14 mouse cellular contexts compared by ENCODE assay signal in the genomic region with DNA sequence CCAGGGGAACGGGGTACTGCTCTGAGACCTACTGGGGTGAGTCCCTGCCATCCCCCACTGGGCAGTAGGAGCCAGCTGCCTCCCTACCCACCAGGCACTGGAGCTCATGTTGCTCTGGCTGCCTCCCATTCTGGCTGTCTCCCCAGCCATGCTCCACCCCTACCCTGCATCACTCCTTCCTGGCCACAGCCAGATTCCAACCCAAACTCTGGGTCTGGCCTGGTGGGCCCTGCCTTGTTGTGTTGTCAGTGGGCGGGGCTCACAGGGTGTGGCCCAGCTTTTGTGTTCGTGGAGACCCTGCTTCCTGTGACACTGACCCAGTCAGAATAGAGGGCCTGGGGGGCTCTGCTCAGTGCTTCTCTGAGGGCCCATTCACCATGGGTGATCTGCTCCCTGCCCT. TPM values are rescaled to one million over a fixed set of nuclear protein-coding genes. Genes with fewer than 3 reads are reported as not detected.
DNase-seq lines count a peak whose midpoint lies in the region; ATAC-seq and TF ChIP-seq lines count a peak whose summit lies in the region.
"Had no signal": no experiment of that assay in that cellular context is flagged by ENCODE, and none has a peak within 500 bp of the region (broad histone marks: within the 10 kb centered on the region; RNA-seq: fewer than 3 reads in every experiment).

No protein-coding gene starts in this region.

- peaks cover 39% of the 10 kb centered on the region for H3K4me1 ChIP-seq in embryonic facial prominence, embryonic 13.5 days
- peaks cover 41% of the 10 kb centered on the region for H3K4me1 ChIP-seq in embryonic facial prominence, embryonic 10.5 days
- peaks cover 4% of the 10 kb centered on the region for H3K4me1 ChIP-seq in thymus, adult 2 months (replicated peaks; ENCODE audit: control insufficient read depth, insufficient read depth, low read length)

- intact Hi-C loops in left cerebral cortex, adult 2 months (cut with DNase I) = loop anchor here (10.0 kb wide), 1 partner anchor 291 kb away; no protein-coding TSS in a partner anchor
- intact Hi-C loops in left cerebral cortex, postnatal 36 days (cut with DNase I) = loop anchor here (10.0 kb wide), 1 partner anchor 301 kb away; no protein-coding TSS in a partner anchor

- peak overlapping the region; percentile 18; the same call in 1 of the 2 replicates for H3K27ac ChIP-seq in embryonic facial prominence, embryonic 13.5 days
- H3K27ac ChIP-seq in embryonic facial prominence, embryonic 10.5 days (replicated peaks) = no peak overlapping the region; the same call in 1 of the 2 replicates
- H3K27ac ChIP-seq in left cerebral cortex, adult 2 months = peak overlapping the region; percentile 40; the same call in 1 of the 2 replicates
- no peak overlapping the region for H3K27ac ChIP-seq in thymus, adult 2 months (ENCODE audit: control insufficient read depth, insufficient read depth, low read length)

- H3K4me3 ChIP-seq in embryonic facial prominence, embryonic 13.5 days = no peak overlapping the region
- H3K4me3 ChIP-seq in embryonic facial prominence, embryonic 10.5 days = no peak overlapping the region; the same call in 1 of the 2 replicates
- no peak overlapping the region for H3K4me3 ChIP-seq in left cerebral cortex, adult 2 months
- H3K4me3 ChIP-seq in thymus, adult 2 months (ENCODE audit: control insufficient read depth, insufficient read depth, low read length) = no peak overlapping the region

- H3K27me3 ChIP-seq in embryonic facial prominence, embryonic 13.5 days = no peaks in the 10 kb centered on the region
- H3K27me3 ChIP-seq in embryonic facial prominence, embryonic 10.5 days (replicated peaks; ENCODE audit: low read depth, poor library complexity, severe bottlenecking) = no peaks in the 10 kb centered on the region
- no peaks in the 10 kb centered on the region for H3K27me3 ChIP-seq in thymus, adult 2 months (ENCODE audit: control insufficient read depth, insufficient read depth, low read length)
- H3K27me3 ChIP-seq: CH12.LX had no signal

- no peaks in the 10 kb centered on the region for H3K9me3 ChIP-seq in embryonic facial prominence, embryonic 13.5 days
- H3K9me3 ChIP-seq in embryonic facial prominence, embryonic 10.5 days = no peaks in the 10 kb centered on the region

- 57% methylated on average over 3 of the region's 3 CpGs for WGBS in embryonic facial prominence, embryonic 13.5 days
- WGBS in embryonic facial prominence, embryonic 10.5 days = 70% methylated on average over 3 of the region's 3 CpGs
- WGBS in thymus, adult 2 months = 91% methylated on average over 3 of the region's 3 CpGs

- peak overlapping the region; percentile 21; the same call in 1 of the 2 replicates for H3K9ac ChIP-seq in embryonic facial prominence, embryonic 13.5 days
- H3K9ac ChIP-seq: liver, postnatal 0 days had no signal

- H3K36me3 ChIP-seq in embryonic facial prominence, embryonic 13.5 days = peaks cover 80% of the 10 kb centered on the region
- peaks cover 95% of the 10 kb centered on the region for H3K36me3 ChIP-seq in embryonic facial prominence, embryonic 10.5 days (replicated peaks)
- H3K36me3 ChIP-seq in thymus, adult 2 months (ENCODE audit: control insufficient read depth, insufficient read depth, low read length) = peaks cover 28% of the 10 kb centered on the region

- ATAC-seq in embryonic facial prominence, embryonic 13.5 days (ENCODE audit: insufficient number of reproducible peaks, insufficient read depth, low FRiP score, low TSS enrichment, low read depth) = no peak
- ATAC-seq: liver, postnatal 0 days had no signal

- no peak for DNase-seq in embryonic facial prominence, embryonic 10.5 days (ENCODE audit: low spot score)
- DNase-seq in left cerebral cortex, adult 2 months (ENCODE audit: extremely low spot score in 1 of 2, low spot score in 2 of 2) = no peak
- no peak for DNase-seq in left cerebral cortex, postnatal 36 days (ENCODE audit: low spot score in 2 of 2)
- peak; percentile 83 for DNase-seq in ZHBTc4 (ENCODE audit: low read depth, low spot score)
- DNase-seq in lung, postnatal 14 days = peak; percentile 46
- no peak for DNase-seq in thymus, adult 2 months
- DNase-seq in natural killer cell, adult 2 months (ENCODE audit: low spot score in 2 of 2) = no peak
- DNase-seq: adrenal gland, postnatal 36 days; layer of hippocampus, postnatal 36 days; liver, postnatal 0 days had no signal

- TF ChIP-seq POLR2A in thymus, adult 2 months (IDR thresholded peaks at IDR 0.05; ENCODE audit: control insufficient read depth, extremely low read depth, insufficient read depth, low read length, poor library complexity) = no peak

- no peak overlapping the region for H3K4me2 ChIP-seq in embryonic facial prominence, embryonic 13.5 days

- TF ChIP-seq CTCF in left cerebral cortex, adult 2 months (IDR thresholded peaks at IDR 0.05) = no peak
- TF ChIP-seq CTCF in thymus, adult 2 months (IDR thresholded peaks at IDR 0.05; ENCODE audit: borderline replicate concordance, control insufficient read depth, extremely low read depth, insufficient read depth, low read length, poor library complexity) = no peak

RNA-seq across cellular contexts. Expression of a gene that starts 10.1 kb away (rescaled TPM):
- polyA plus RNA-seq in embryonic facial prominence, embryonic 13.5 days (2015; fragmentation: Nextera tagmentation; extraction: Ambion mirVana) = 10.8 and 11.1 TPM in 2 replicates
- polyA plus RNA-seq in embryonic facial prominence, embryonic 10.5 days (2016; fragmentation: Nextera tagmentation; extraction: Ambion mirVana) = 13.0 and 13.2 TPM in 2 replicates
- total RNA-seq in left cerebral cortex, adult 2 months (2021) = 100 to 1,000 TPM; 297 to 305 TPM
- total RNA-seq in left cerebral cortex, postnatal 36 days (2021) = 100 to 1,000 TPM; 277 to 296 TPM
- polyA plus RNA-seq in thymus, adult 2 months (2012; rRNA removed) = 99.0 and 100 TPM in 2 replicates

RNA-seq across cellular contexts. Expression of a gene that starts 11.4 kb away (rescaled TPM):
- 2.0 and 2.2 TPM in 2 replicates for polyA plus RNA-seq in embryonic facial prominence, embryonic 13.5 days (2015; fragmentation: Nextera tagmentation; extraction: Ambion mirVana)
- 5.8 and 6.8 TPM in 2 replicates for polyA plus RNA-seq in embryonic facial prominence, embryonic 10.5 days (2016; fragmentation: Nextera tagmentation; extraction: Ambion mirVana)
- 1 to 10 TPM; 1.4 to 1.7 TPM for total RNA-seq in left cerebral cortex, adult 2 months (2021)
- 1 to 10 TPM; 1.2 to 1.3 TPM for total RNA-seq in left cerebral cortex, postnatal 36 days (2021)
- 14.2 and 18.9 TPM in 2 replicates for polyA plus RNA-seq in thymus, adult 2 months (2012; rRNA removed)

RNA-seq across cellular contexts. Expression of a gene that starts 12.3 kb away (rescaled TPM):
- 54.7 and 55.2 TPM in 2 replicates for polyA plus RNA-seq in embryonic facial prominence, embryonic 13.5 days (2015; fragmentation: Nextera tagmentation; extraction: Ambion mirVana)
- polyA plus RNA-seq in embryonic facial prominence, embryonic 10.5 days (2016; fragmentation: Nextera tagmentation; extraction: Ambion mirVana) = 33.1 and 35.0 TPM in 2 replicates
- total RNA-seq in left cerebral cortex, adult 2 months (2021) = 1 to 10 TPM; 3.6 to 5.0 TPM
- 1 to 10 TPM; 3.9 to 4.6 TPM for total RNA-seq in left cerebral cortex, postnatal 36 days (2021)
- 72.7 and 74.2 TPM in 2 replicates for polyA plus RNA-seq in thymus, adult 2 months (2012; rRNA removed)
- total RNA-seq: monocyte, adult 5-6 weeks had no signal

RNA-seq across cellular contexts. Expression of a gene that starts 14.0 kb away (rescaled TPM):
- 8.5 and 10.4 TPM in 2 replicates for polyA plus RNA-seq in embryonic facial prominence, embryonic 13.5 days (2015; fragmentation: Nextera tagmentation; extraction: Ambion mirVana)
- 11.8 and 13.1 TPM in 2 replicates for polyA plus RNA-seq in embryonic facial prominence, embryonic 10.5 days (2016; fragmentation: Nextera tagmentation; extraction: Ambion mirVana)
- total RNA-seq in left cerebral cortex, adult 2 months (2021) = 10 to 100 TPM; 89.7 to 91.7 TPM
- 10 to 100 TPM; 84.9 to 99.0 TPM for total RNA-seq in left cerebral cortex, postnatal 36 days (2021)
- 47.4 and 52.7 TPM in 2 replicates for polyA plus RNA-seq in thymus, adult 2 months (2012; rRNA removed)
- total RNA-seq: monocyte, adult 5-6 weeks had no signal

RNA-seq across cellular contexts. Expression of a gene that starts 15.5 kb away (rescaled TPM):
- not detected in 2 replicates for polyA plus RNA-seq in embryonic facial prominence, embryonic 13.5 days (2015; fragmentation: Nextera tagmentation; extraction: Ambion mirVana)
- polyA plus RNA-seq in embryonic facial prominence, embryonic 10.5 days (2016; fragmentation: Nextera tagmentation; extraction: Ambion mirVana) = 0.11 TPM in 2 replicates
- total RNA-seq in left cerebral cortex, adult 2 months (2021) = not detected
- not detected for total RNA-seq in left cerebral cortex, postnatal 36 days (2021)
- polyA plus RNA-seq in thymus, adult 2 months (2012; rRNA removed) = 3.2 and 3.6 TPM in 2 replicates
- total RNA-seq: adrenal gland, postnatal 36 days; granulocyte monocyte progenitor cell, adult 5-6 weeks; layer of hippocampus, postnatal 36 days; monocyte, adult 5-6 weeks had no signal

Comparison
In these comparisons a context has a peak if more than half of its experiments do, and no peak if none do; other contexts are left out.
1. H3K27ac ChIP-seq: peak in embryonic facial prominence, embryonic 13.5 days (single experiment) and left cerebral cortex, adult 2 months (single experiment); none in embryonic facial prominence, embryonic 10.5 days (single experiment) and thymus, adult 2 months (single experiment).
2. DNase-seq: peak in ZHBTc4 (single experiment) and lung, postnatal 14 days (single experiment); none in embryonic facial prominence, embryonic 10.5 days (single experiment), left cerebral cortex, adult 2 months (0 of 2), left cerebral cortex, postnatal 36 days (0 of 2), thymus, adult 2 months (single experiment) and natural killer cell, adult 2 months (0 of 2).